28 mouse cellular contexts compared by ENCODE assay signal in genomic region chr9:58674736-58675135, GRCm38 (mm10).
"Had no signal": no experiment of that assay in that cellular context is flagged by ENCODE, and none has a peak within 500 bp of the region (broad histone marks: within the 10 kb centered on the region; RNA-seq: fewer than 3 reads in every experiment).

No protein-coding gene starts in this region.

- H3K4me1 ChIP-seq: forebrain, embryonic 12.5 days; forebrain, embryonic 13.5 days; forebrain, embryonic 15.5 days had no signal

- H3K27ac ChIP-seq: embryonic facial prominence, embryonic 10.5 days; embryonic facial prominence, embryonic 12.5 days; embryonic facial prominence, embryonic 13.5 days; embryonic facial prominence, embryonic 15.5 days; forebrain, embryonic 10.5 days; forebrain, embryonic 12.5 days; forebrain, embryonic 13.5 days; forebrain, embryonic 15.5 days; gastrocnemius, adult 2 months had no signal

- ATAC-seq: forebrain, embryonic 13.5 days; forebrain, embryonic 14.5 days; forebrain, embryonic 15.5 days; forebrain, embryonic 16.5 days; forebrain, postnatal 0 days had no signal

- H3K4me3 ChIP-seq: embryonic facial prominence, embryonic 10.5 days; embryonic facial prominence, embryonic 12.5 days; embryonic facial prominence, embryonic 13.5 days; embryonic facial prominence, embryonic 15.5 days; erythroblast, embryonic 14.5 days; forebrain, embryonic 10.5 days; forebrain, embryonic 12.5 days; forebrain, embryonic 13.5 days; forebrain, embryonic 15.5 days; gastrocnemius, adult 2 months had no signal

- H3K9me3 ChIP-seq: embryonic facial prominence, embryonic 10.5 days; embryonic facial prominence, embryonic 12.5 days; embryonic facial prominence, embryonic 13.5 days; embryonic facial prominence, embryonic 15.5 days; forebrain, embryonic 10.5 days; forebrain, embryonic 12.5 days; forebrain, embryonic 13.5 days; forebrain, embryonic 15.5 days had no signal

- H3K36me3 ChIP-seq: embryonic facial prominence, embryonic 10.5 days; embryonic facial prominence, embryonic 12.5 days; embryonic facial prominence, embryonic 13.5 days; embryonic facial prominence, embryonic 15.5 days; forebrain, embryonic 10.5 days; forebrain, embryonic 12.5 days; forebrain, embryonic 15.5 days had no signal

- H3K9ac ChIP-seq: embryonic facial prominence, embryonic 12.5 days; embryonic facial prominence, embryonic 13.5 days; embryonic facial prominence, embryonic 15.5 days; forebrain, embryonic 12.5 days; forebrain, embryonic 13.5 days; forebrain, embryonic 15.5 days; forebrain, postnatal 0 days had no signal

- DNase-seq: cerebellum, adult 18-20 months; cerebellum, adult 2 months; cerebellum, adult 8-10 months; cerebellum, adult 9-10 months; cerebellum, adult 9-11 months; cerebellum, postnatal 10 days; cerebellum, postnatal 14 days; cerebellum, postnatal 25 days; cerebellum, postnatal 36 days; embryo, embryonic 11 days; forebrain, postnatal 0 days; gastrocnemius, adult 2 months; gastrocnemius, postnatal 10 days; gastrocnemius, postnatal 14 days; gastrocnemius, postnatal 25 days; gastrocnemius, postnatal 36 days; heart, adult 18-20 months had no signal

- H3K27me3 ChIP-seq: embryonic facial prominence, embryonic 13.5 days; embryonic facial prominence, embryonic 15.5 days; forebrain, embryonic 12.5 days; forebrain, embryonic 13.5 days; forebrain, embryonic 15.5 days had no signal

- H3K4me2 ChIP-seq: embryonic facial prominence, embryonic 12.5 days; embryonic facial prominence, embryonic 13.5 days; embryonic facial prominence, embryonic 15.5 days; forebrain, embryonic 12.5 days; forebrain, embryonic 13.5 days; forebrain, embryonic 15.5 days had no signal
